Mouse (Mus musculus) midbrain, embryonic 15.5 days (tissue): Measurements from ENCODE around the gene Gpr62. TPM values are rescaled to one million over a fixed set of nuclear protein-coding genes. Genes with fewer than 3 reads are reported as not detected.

Experiments used
- ATAC-seq: fragments of 200-750 bp; cut with Nextera tagmentation; replicated peaks from 2 replicates; pipeline ENCODE4 v1.8.0; 2017; ENCODE audit warnings: moderate TSS enrichment
- H3K27ac ChIP-seq: fragments of 300-500 bp; sonication (generic); 2 replicates; pipeline ENCODE4 v1.5.1; 2015; ENCODE audit warnings: mild to moderate bottlenecking, inconsistent platforms
- H3K27me3 ChIP-seq: fragments of 300-500 bp; sonication (generic); replicated peaks from 2 replicates; pipeline ENCODE4 v1.6.1; 2015; ENCODE audit warnings: inconsistent platforms
- H3K36me3 ChIP-seq: fragments of 300-500 bp; sonication (generic); replicated peaks from 2 replicates; pipeline ENCODE4 v1.6.1; 2015; ENCODE audit warnings: inconsistent platforms
- H3K4me1 ChIP-seq: fragments of 300-500 bp; sonication (generic); 2 replicates; pipeline ENCODE4 v1.6.1; 2015; ENCODE audit warnings: inconsistent platforms
- H3K4me2 ChIP-seq: fragments of 300-500 bp; sonication (generic); 2 replicates; pipeline ENCODE4 v1.6.1; 2015; ENCODE audit warnings: inconsistent platforms, mild to moderate bottlenecking, moderate library complexity
- H3K4me3 ChIP-seq: fragments of 300-500 bp; sonication (generic); 2 replicates; pipeline ENCODE4 v1.5.1; 2015; ENCODE audit warnings: mild to moderate bottlenecking, inconsistent platforms
- H3K9ac ChIP-seq: fragments of 300-500 bp; sonication (generic); 2 replicates; pipeline ENCODE4 v1.6.1; 2015; ENCODE audit warnings: mild to moderate bottlenecking, inconsistent platforms
- H3K9me3 ChIP-seq: fragments of 300-500 bp; sonication (generic); 2 replicates; pipeline ENCODE4 v1.6.1; 2016; ENCODE audit warnings: inconsistent platforms
- WGBS: fragments of 180-500 bp; shearing (Covaris S2); methylation state at CpG from one replicate; pipeline ENCODE4 v1.1.7; 2015; ENCODE audit warnings: mixed read lengths; 5-methylcytosine and 5-hydroxymethylcytosine counted together
- polyA plus RNA-seq: library from polyadenylated mRNA; unstranded; fragments of >200 nt; fragmentation: Nextera tagmentation; extraction: Ambion mirVana; gene quantifications from 2 replicates; pipeline ENCODE4 v1.2.1, GENCODE M21; 2015

Gpr62 gene
- polyA plus RNA-seq, 1 experiment from 2014 or later, result 1.2 TPM

GRCm38 (mm10) chr9:106482578-106483115, 16.9 kb upstream of the Gpr62 start:
- Histone ChIP-seq H3K4me2 (no peak overlapping the region), H3K9ac (no peak overlapping the region), H3K36me3 (peaks cover 20% of the 10 kb centered on the region), H3K4me1 (peaks cover 11% of the 10 kb centered on the region), H3K27ac (no peak overlapping the region), H3K27me3 (no peaks in the 10 kb centered on the region), H3K4me3 (no peak overlapping the region), H3K9me3 (no peaks in the 10 kb centered on the region)
- 91% methylated on average over 17 of the region's 17 CpGs for WGBS
- ATAC-seq, result no peak

- peaks cover 20% of the 10 kb centered on the region for H3K36me3 ChIP-seq
- H3K27me3 ChIP-seq, result no peaks in the 10 kb centered on the region
- H3K9ac ChIP-seq, result no peak overlapping the region
- H3K9me3 ChIP-seq, result no peaks in the 10 kb centered on the region
- no peak overlapping the region for H3K4me2 ChIP-seq
- no peak overlapping the region for H3K27ac ChIP-seq
- 91% methylated on average over 13 of the region's 13 CpGs for WGBS
- no peak overlapping the region for H3K4me3 ChIP-seq
- peaks cover 13% of the 10 kb centered on the region for H3K4me1 ChIP-seq
- ATAC-seq, result no peak
Measured at GRCm38 (mm10) chr9:106481676-106482075, 15.9 kb upstream of the Gpr62 start.

GRCm38 (mm10) chr9:106481075-106481474, 15.3 kb upstream of the Gpr62 start:
- no peak overlapping the region for H3K27ac ChIP-seq
- H3K4me3 ChIP-seq, result no peak overlapping the region
- no peaks in the 10 kb centered on the region for H3K27me3 ChIP-seq
- ATAC-seq, result no peak
- H3K4me2 ChIP-seq, result no peak overlapping the region
- no peak overlapping the region for H3K9ac ChIP-seq
- peaks cover 20% of the 10 kb centered on the region for H3K36me3 ChIP-seq
- H3K9me3 ChIP-seq, result no peaks in the 10 kb centered on the region
- H3K4me1 ChIP-seq, result peaks cover 19% of the 10 kb centered on the region
- WGBS, result 97% methylated on average over 15 of the region's 15 CpGs

- ATAC-seq, result no peak
- H3K36me3 ChIP-seq, result peaks cover 20% of the 10 kb centered on the region
Measured at GRCm38 (mm10) chr9:106480541-106480940, 14.8 kb upstream of the Gpr62 start.

GRCm38 (mm10) chr9:106478101-106478500, 12.4 kb upstream of the Gpr62 start:
- 85% methylated on average over 9 of the region's 9 CpGs for WGBS
- peaks cover 9% of the 10 kb centered on the region for H3K36me3 ChIP-seq
- H3K4me2 ChIP-seq, result peak overlapping the region; percentile 84
- ATAC-seq, result no peak
- no peaks in the 10 kb centered on the region for H3K9me3 ChIP-seq
- no peaks in the 10 kb centered on the region for H3K27me3 ChIP-seq
- H3K4me1 ChIP-seq, result peaks cover 32% of the 10 kb centered on the region
- peak overlapping the region; percentile 66; the same call in 1 of the 2 replicates for H3K9ac ChIP-seq
- H3K27ac ChIP-seq, result no peak overlapping the region
- peak overlapping the region; percentile 72 for H3K4me3 ChIP-seq

More at GRCm38 (mm10) chr9:106480541-106480940, 14.8 kb upstream of the Gpr62 start:
- H3K4me3 ChIP-seq, result no peak overlapping the region
- H3K27me3 ChIP-seq, result no peaks in the 10 kb centered on the region
- no peak overlapping the region for H3K27ac ChIP-seq
- peaks cover 21% of the 10 kb centered on the region for H3K4me1 ChIP-seq
- H3K9ac ChIP-seq, result no peak overlapping the region
- WGBS, result 97% methylated on average over 7 of the region's 7 CpGs
- no peaks in the 10 kb centered on the region for H3K9me3 ChIP-seq
- H3K4me2 ChIP-seq, result no peak overlapping the region

GRCm38 (mm10) chr9:106477649-106478048, 11.9 kb upstream of the Gpr62 start:
- WGBS, result 8% methylated on average over 16 of the region's 16 CpGs

GRCm38 (mm10) chr9:106476924-106477484, 11.3 kb upstream of the Gpr62 start, which contains the start of gene Parp3:
Gene Parp3 (minus strand): TSS chr9:106476949.
- no peaks in the 10 kb centered on the region for H3K9me3 ChIP-seq
- H3K27ac ChIP-seq, result 0 out of 2 replicates have a peak within 1 kb of the TSS, but pooled peaks have one; percentile 51
- H3K4me2 ChIP-seq, result peak within 1 kb of the TSS; percentile 84
- H3K27me3 ChIP-seq, result no peaks in the 10 kb centered on the region
- H3K4me1 ChIP-seq, result peaks cover 32% of the 10 kb centered on the region
- H3K9ac ChIP-seq, result peak within 1 kb of the TSS; percentile 66
- peak within 1 kb of the TSS; percentile 72 for H3K4me3 ChIP-seq
- ATAC-seq, result peak; percentile 99
- under 1% methylated on average over 41 of the region's 41 CpGs for WGBS
- 0 out of 2 replicates have a peak, but pooled peaks cover 4% of the 10 kb centered on the region for H3K36me3 ChIP-seq

More at GRCm38 (mm10) chr9:106477649-106478048, 11.9 kb upstream of the Gpr62 start:
- Histone ChIP-seq H3K4me2 (peak overlapping the region; percentile 84), H3K9me3 (no peaks in the 10 kb centered on the region), H3K27ac (no peak overlapping the region), H3K36me3 (0 out of 2 replicates have a peak, but pooled peaks cover 5% of the 10 kb centered on the region), H3K4me3 (peak overlapping the region; percentile 72), H3K27me3 (no peaks in the 10 kb centered on the region), H3K4me1 (peaks cover 32% of the 10 kb centered on the region), H3K9ac (peak overlapping the region; percentile 66)
- ATAC-seq, result no peak

GRCm38 (mm10) chr9:106476002-106476923, 10.5 kb upstream of the Gpr62 start:
- Histone ChIP-seq H3K4me1 (peaks cover 32% of the 10 kb centered on the region), H3K4me2 (peak overlapping the region; percentile 34), H3K9me3 (no peaks in the 10 kb centered on the region), H3K4me3 (peak overlapping the region; percentile 72), H3K9ac (peak overlapping the region; percentile 26), H3K36me3 (no peaks in the 10 kb centered on the region), H3K27ac (0 out of 2 replicates have a peak overlapping the region, but pooled peaks have one; percentile 51), H3K27me3 (no peaks in the 10 kb centered on the region)
- no peak; the same call in 1 of the 2 replicates for ATAC-seq
- WGBS, result 35% methylated on average over 16 of the region's 16 CpGs

GRCm38 (mm10) chr9:106475663-106476001, 9.9 kb upstream of the Gpr62 start, which contains the start of gene Rrp9:
Gene Rrp9 (plus strand): TSS chr9:106475963.
- no peak for ATAC-seq
- no peaks in the 10 kb centered on the region for H3K36me3 ChIP-seq
- no peaks in the 10 kb centered on the region for H3K9me3 ChIP-seq
- peak within 1 kb of the TSS; percentile 72 for H3K4me3 ChIP-seq
- peaks cover 32% of the 10 kb centered on the region for H3K4me1 ChIP-seq
- H3K27me3 ChIP-seq, result no peaks in the 10 kb centered on the region
- H3K27ac ChIP-seq, result 0 out of 2 replicates have a peak within 1 kb of the TSS, but pooled peaks have one; percentile 51
- H3K4me2 ChIP-seq, result peak within 1 kb of the TSS; percentile 34
- peak within 1 kb of the TSS; percentile 26 for H3K9ac ChIP-seq
- 87% methylated on average over 10 of the region's 10 CpGs for WGBS

GRCm38 (mm10) chr9:106475046-106475445, 9.3 kb upstream of the Gpr62 start:
- no peak for ATAC-seq
- Histone ChIP-seq H3K9ac (no peak overlapping the region), H3K9me3 (no peaks in the 10 kb centered on the region)

GRCm38 (mm10) chr9:106474456-106474855, 8.7 kb upstream of the Gpr62 start:
- no peaks in the 10 kb centered on the region for H3K27me3 ChIP-seq
- no peak overlapping the region for H3K4me3 ChIP-seq
- no peaks in the 10 kb centered on the region for H3K9me3 ChIP-seq
- no peak for ATAC-seq
- H3K9ac ChIP-seq, result no peak overlapping the region
- H3K27ac ChIP-seq, result no peak overlapping the region
- WGBS, result 6% methylated on average over 6 of the region's 6 CpGs
- no peak overlapping the region for H3K4me2 ChIP-seq
- no peaks in the 10 kb centered on the region for H3K36me3 ChIP-seq
- peaks cover 32% of the 10 kb centered on the region for H3K4me1 ChIP-seq

More at GRCm38 (mm10) chr9:106475046-106475445, 9.3 kb upstream of the Gpr62 start:
- Histone ChIP-seq H3K4me1 (peaks cover 32% of the 10 kb centered on the region), H3K4me3 (no peak overlapping the region), H3K27ac (no peak overlapping the region), H3K27me3 (no peaks in the 10 kb centered on the region), H3K36me3 (no peaks in the 10 kb centered on the region), H3K4me2 (no peak overlapping the region)
- 51% methylated on average over 7 of the region's 7 CpGs for WGBS

- no peak overlapping the region for H3K4me2 ChIP-seq
- ATAC-seq, result no peak
- H3K27me3 ChIP-seq, result no peaks in the 10 kb centered on the region
- no peak overlapping the region for H3K4me3 ChIP-seq
- 82% methylated on average over 5 of the region's 5 CpGs for WGBS
- peaks cover 31% of the 10 kb centered on the region for H3K4me1 ChIP-seq
- H3K27ac ChIP-seq, result no peak overlapping the region
- H3K36me3 ChIP-seq, result no peaks in the 10 kb centered on the region
- H3K9ac ChIP-seq, result peak overlapping the region; percentile 10; the same call in 1 of the 2 replicates
- H3K9me3 ChIP-seq, result no peaks in the 10 kb centered on the region
Measured at GRCm38 (mm10) chr9:106473753-106474105, 8.0 kb upstream of the Gpr62 start.
